Mouse (Mus musculus) layer of hippocampus, postnatal 36 days (tissue): ENCODE results near the gene Fgg. TPM values are rescaled to one million over a fixed set of nuclear protein-coding genes. Genes with fewer than 3 reads are reported as not detected.
A peak's percentile ranks its signal among the peaks of the same experiment; 100 is the strongest.

ENCODE experiments used
- DNase-seq, 2 experiments: peaks; one replicate each; pipeline ENCODE4 v3.0.0; 2022
- total RNA-seq, 2 experiments: library from RNA; stranded (reverse); gene quantifications; 2 replicates each; pipeline ENCODE4 v1.2.3; 2021

Gene Fgg
- total RNA-seq, 2 experiments from 2014 or later, result not detected

GRCm38 (mm10) chr3:83027546-83028251, 20.2 kb downstream of the Fgg start:
- DNase-seq, result peak in 1 of 2 experiments; percentile 7

- no peak for DNase-seq
These were observed 22.8 kb downstream of the Fgg start for GRCm38 (mm10) chr3:83030331-83030730.

- DNase-seq, result no peak
These were observed 25.3 kb downstream of the Fgg start for GRCm38 (mm10) chr3:83032746-83033308.

- no peak for DNase-seq
These were observed 26.3 kb downstream of the Fgg start for GRCm38 (mm10) chr3:83033801-83034200.

- no peak for DNase-seq
These were observed 31.3 kb downstream of the Fgg start for GRCm38 (mm10) chr3:83038865-83039264.

- DNase-seq, result no peak
These were observed 32.1 kb downstream of the Fgg start for GRCm38 (mm10) chr3:83039666-83040065.

GRCm38 (mm10) chr3:83042451-83042850, 34.9 kb downstream of the Fgg start:
- no peak for DNase-seq

- no peak for DNase-seq
These were observed 39.1 kb downstream of the Fgg start for GRCm38 (mm10) chr3:83046649-83047048.

GRCm38 (mm10) chr3:83049680-83050079, 42.2 kb downstream of the Fgg start, which contains the start of gene Fgb:
TSS of gene Fgb (minus strand) at chr3:83049863.
- DNase-seq, result no peak

GRCm38 (mm10) chr3:83050661-83051060, 43.1 kb downstream of the Fgg start:
- no peak for DNase-seq

GRCm38 (mm10) chr3:83052102-83052501, 44.6 kb downstream of the Fgg start:
- no peak for DNase-seq

- DNase-seq, result no peak
These were observed 45.6 kb downstream of the Fgg start for GRCm38 (mm10) chr3:83053126-83053525.

GRCm38 (mm10) chr3:83053758-83054157, 46.2 kb downstream of the Fgg start:
- DNase-seq, result peak in 1 of 2 experiments; percentile 26

GRCm38 (mm10) chr3:83054759-83055158, 47.2 kb downstream of the Fgg start:
- no peak for DNase-seq

- peak; percentile 99 for DNase-seq
These were observed 47.9 kb downstream of the Fgg start, which contains the start of gene Plrg1 for GRCm38 (mm10) chr3:83055281-83056038. TSS of gene Plrg1 (plus strand) at chr3:83055522.

- no peak for DNase-seq
These were observed 49.5 kb downstream of the Fgg start for GRCm38 (mm10) chr3:83057046-83057445.

Other genes with a start within 250 kb of the Fgg start
- gene Rbm46, start 131.2 kb upstream of the Fgg start, total RNA-seq, result 1 to 10 TPM in 1 of 2 experiments, under 1 TPM in 1; 0.80 to 1.0 TPM
- not detected for gene Lrat, start 103.8 kb upstream of the Fgg start, total RNA-seq
- not detected for gene Fga, start 18.4 kb downstream of the Fgg start, total RNA-seq
- not detected for gene Fgb, start 42.1 kb downstream of the Fgg start, total RNA-seq
- 10 to 100 TPM; 47.2 to 50.8 TPM for gene Plrg1, start 47.8 kb downstream of the Fgg start, total RNA-seq
- 1 to 10 TPM; 3.5 to 3.7 TPM for gene Dchs2, start 120.2 kb downstream of the Fgg start, total RNA-seq